Mouse (Mus musculus): ENCODE measurements at regions not wholly inside any gene's neighbourhood (a gene's known extent, or its start where the extent isn't known, plus 50 kb on each side); places are given as distances from the start of the nearest gene placed in this dataset.

GRCm38 (mm10) chr6:50973815-50974214 lies 319.6 kb upstream of the Npvf start:
- DNase-seq: no peak

DNA sequence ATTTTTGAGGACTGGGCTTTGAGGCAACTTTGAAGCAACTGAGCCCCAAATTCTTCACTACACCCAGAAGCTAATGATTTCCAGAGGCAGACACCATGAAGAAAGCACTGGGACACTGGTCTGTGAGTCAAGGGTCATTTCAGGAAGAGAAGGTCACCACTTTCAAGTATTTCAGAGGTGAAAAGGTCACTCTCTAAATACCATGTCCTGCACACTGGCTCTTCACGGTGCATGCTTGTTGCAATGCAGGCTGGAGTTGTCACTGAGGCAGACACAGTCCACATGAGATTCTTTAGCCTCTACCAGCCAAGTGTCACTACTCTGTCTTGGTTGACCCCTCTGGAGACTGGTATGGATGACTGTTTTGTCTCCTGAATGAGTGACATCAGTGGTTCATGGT lies 320.7 kb upstream of the Npvf start:
- no peak for DNase-seq

GRCm38 (mm10) chr6:50976973-50977372 lies 322.7 kb upstream of the Npvf start:
- DNase-seq: no peak

- DNase-seq: no peak
Observed at GRCm38 (mm10) chr6:50977381-50977780, 323.1 kb upstream of the Npvf start.

GRCm38 (mm10) chr6:50978016-50978415 lies 323.8 kb upstream of the Npvf start:
- no peak for DNase-seq

GRCm38 (mm10) chr6:50978571-50978970 lies 324.3 kb upstream of the Npvf start:
- no peak for DNase-seq

- DNase-seq: no peak
Observed at GRCm38 (mm10) chr6:50979764-50980163, 325.5 kb upstream of the Npvf start.

GRCm38 (mm10) chr6:50980311-50980710 lies 326.1 kb upstream of the Npvf start:
- DNase-seq: no peak

DNA sequence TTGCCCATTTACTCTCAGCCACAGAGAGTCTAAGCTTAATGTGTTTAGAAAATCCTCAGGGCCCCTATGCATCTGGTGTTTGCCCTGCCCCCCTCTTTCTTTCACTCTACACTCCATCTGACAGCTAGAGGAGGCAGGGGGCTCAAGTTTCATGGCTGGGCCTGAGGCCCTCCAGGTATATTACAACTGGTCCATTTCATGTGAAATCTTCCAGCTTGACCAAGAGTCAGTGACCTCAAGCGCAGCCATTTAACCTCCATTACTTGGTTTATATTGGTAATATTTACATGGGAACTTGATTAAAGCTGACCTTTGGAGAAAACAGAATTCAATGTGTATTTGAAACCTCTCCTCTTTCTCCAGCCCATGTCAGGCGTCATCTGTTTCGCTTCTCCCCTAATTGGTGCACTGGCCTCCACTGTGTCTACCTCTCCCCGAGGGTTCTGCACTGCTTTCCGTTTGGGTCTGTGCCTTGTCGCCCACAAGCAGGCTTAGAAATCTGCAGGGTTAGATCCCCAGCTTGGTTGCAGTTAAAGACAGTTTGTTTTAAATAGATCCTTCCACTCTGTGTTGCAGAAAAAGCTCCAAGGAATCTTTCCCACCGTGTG lies 327.6 kb upstream of the Npvf start:
- no peak for DNase-seq

- no peak for DNase-seq
Observed at GRCm38 (mm10) chr6:50982856-50983255, 328.6 kb upstream of the Npvf start.

DNA sequence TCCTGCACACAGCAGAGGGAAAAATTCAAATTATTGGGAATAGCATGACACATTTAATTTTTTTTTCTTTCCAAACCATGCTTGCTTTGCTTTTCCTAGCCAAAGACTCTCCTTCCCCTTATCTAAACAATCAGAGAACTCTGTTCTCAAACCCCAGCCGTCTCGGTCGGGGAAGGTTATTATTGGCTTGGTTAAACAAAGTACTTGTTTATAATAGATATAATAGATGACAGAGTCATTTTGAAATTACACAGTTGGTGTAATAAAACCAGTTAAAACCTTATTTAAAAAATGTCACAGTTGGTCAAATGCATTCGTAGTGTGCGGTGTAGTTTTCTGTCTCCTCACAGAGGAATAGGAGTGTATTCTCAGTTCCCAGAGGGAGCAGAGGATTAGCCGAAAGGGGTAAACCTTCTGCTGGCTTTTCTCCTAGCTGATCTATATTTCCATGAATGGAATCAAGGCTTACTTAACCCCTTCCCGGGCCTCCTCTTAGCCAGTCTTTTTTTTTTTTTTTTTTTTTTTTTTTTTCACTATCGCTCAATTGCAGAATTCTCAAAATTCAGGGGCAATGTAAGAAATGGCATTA lies 329.4 kb upstream of the Npvf start:
- DNase-seq: no peak

GRCm38 (mm10) chr6:50984157-50984905 lies 330.1 kb upstream of the Npvf start:
- no peak for DNase-seq

DNA sequence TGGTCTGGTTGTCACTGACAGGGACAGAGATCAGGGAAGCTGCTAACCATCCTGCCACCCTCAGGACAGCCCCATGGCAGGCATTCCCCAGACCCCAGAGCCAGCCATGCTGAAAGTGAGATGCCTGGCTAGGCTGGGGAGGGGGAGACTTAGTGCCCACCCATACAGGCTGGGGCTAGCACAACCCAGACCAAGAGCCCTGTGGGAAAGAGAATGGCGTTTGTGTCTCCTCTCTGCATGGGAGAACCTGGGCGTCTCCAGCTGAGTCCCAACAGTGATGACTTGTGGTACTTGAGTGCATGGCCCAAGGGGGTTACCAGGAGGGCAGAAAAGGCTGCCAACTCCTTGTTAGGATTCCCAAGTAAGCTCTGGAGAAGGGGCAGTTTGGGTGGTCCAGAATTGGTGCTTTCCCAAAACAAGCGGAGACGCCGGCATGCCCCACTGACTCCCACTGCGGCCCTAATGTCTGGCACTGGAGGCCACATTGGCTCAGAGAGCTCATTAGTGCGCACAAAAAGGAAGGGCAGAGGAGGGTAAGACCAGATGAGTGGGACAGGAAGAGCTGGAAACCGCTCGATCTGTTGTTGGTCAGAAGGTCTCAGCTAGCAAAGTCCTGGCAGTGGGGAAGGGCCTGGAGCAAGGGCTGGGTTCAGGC lies 332.2 kb upstream of the Npvf start:
- DNase-seq: no peak

DNA sequence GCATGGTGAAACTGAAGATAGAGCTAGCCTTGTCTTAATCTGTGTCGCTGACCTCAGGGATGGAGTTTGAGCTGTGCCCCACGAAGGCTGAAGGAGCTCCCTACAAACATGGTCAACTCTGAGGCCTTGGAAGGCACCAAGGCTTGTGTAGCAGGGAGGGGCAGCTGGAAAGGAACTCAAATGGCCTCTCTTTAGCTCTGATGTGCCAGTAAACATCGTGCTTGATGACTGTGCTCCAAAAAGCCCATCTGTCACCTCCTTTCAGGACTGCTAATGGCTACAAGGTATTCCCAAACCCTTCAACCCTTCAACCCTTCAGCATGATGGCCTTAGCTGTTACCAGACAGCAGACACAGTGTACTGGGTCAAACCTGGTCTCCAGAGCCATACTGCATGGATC lies 334.3 kb upstream of the Npvf start:
- DNase-seq: no peak

- DNase-seq: no peak
Observed at GRCm38 (mm10) chr6:50991528-50992125, 337.4 kb upstream of the Npvf start.

GRCm38 (mm10) chr6:50993952-50994351 lies 339.7 kb upstream of the Npvf start:
- no peak for DNase-seq

DNA sequence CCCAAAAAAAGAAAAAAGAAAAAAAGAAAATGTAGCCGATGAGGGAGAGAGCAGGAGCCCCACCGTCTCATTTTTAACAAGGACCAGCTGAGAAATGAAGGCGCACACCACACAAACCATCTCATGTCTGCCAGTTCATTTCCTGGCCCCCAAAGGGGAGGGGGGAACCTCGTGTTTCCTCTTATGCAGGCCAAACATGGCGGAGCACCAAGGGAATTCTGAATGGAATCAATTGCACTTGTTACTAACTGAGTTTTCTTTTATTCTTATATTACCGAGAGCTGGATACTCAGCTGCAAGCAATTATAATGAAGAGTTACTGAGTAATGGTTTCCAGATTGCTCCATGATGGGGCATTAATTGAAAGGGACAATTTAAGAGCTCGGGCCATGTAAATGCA lies 348.5 kb upstream of the Npvf start:
- no peak for DNase-seq

DNA sequence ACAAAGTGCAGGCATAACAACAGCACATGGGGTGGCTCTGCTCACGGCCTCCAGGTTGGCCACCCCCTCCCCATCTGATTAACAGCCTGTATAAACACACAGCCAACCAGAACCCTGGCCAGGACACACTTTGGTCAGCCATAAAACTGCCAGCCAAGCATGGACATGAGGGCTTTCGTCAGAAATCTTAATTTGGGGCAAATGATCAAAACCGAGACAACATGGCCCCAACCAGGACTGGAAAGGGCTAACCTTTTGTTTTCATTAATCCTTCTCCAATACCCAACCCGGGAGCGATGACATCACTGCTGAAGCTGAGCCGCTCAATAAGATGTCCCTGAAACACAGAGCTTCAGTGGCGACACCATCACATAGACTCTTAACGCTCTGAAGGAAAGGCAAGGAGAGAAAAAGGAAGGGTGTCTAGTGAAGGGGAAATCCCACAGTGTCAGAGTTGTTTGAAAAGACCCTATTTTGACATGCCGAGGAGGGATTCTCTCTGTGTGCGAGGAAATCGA lies 351.9 kb upstream of the Npvf start:
- DNase-seq: no peak

- DNase-seq: no peak
Observed at GRCm38 (mm10) chr6:51009526-51010340, 355.5 kb upstream of the Npvf start.

DNA sequence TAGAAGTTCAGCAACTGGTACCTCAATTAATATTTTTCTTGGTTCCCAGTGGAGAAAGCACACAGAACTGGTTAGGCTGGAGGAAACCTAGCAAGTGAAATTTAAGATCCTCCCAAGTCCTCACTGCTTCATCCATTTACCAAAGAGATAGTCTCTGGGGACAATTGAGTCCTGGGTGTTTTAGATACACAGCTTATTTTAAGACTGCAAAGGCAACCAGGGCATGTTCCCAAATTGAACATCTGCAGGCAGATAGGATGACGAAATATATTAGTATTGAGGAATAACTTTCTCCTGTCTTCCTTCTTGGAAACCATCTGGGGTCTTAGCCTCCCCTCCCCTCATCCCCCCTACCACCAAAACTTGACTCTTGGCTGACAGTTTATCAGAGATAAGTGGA lies 356.3 kb upstream of the Npvf start:
- DNase-seq: no peak

- DNase-seq: no peak
Observed at GRCm38 (mm10) chr6:51012086-51012830, 358.0 kb upstream of the Npvf start.

- DNase-seq: no peak
Observed at GRCm38 (mm10) chr6:51015735-51016134, 361.5 kb upstream of the Npvf start.

Data from cerebellum, adult 11-12 months (tissue).